Mouse (Mus musculus): ENCODE results near the gene Noto.
A peak's percentile ranks its signal among the peaks of the same experiment; 100 is the strongest.

Gene Noto

GRCm38 (mm10) chr6:85423836-85424379 lies at the start of gene Noto:
Gene Noto, plus strand, starts transcription at chr6:85423886.
- no peak for DNase-seq (ENCODE audit: low read depth, low spot score)

- peak; percentile 26 for DNase-seq (ENCODE audit: low read depth, low spot score)
These were observed 49.5 kb upstream of the Noto start, which contains the start of gene Rab11fip5 for GRCm38 (mm10) chr6:85373951-85374733. Gene Rab11fip5, minus strand, starts transcription at chr6:85374634.

- DNase-seq (ENCODE audit: low read depth, low spot score) = peak; percentile 95
These were observed 49.0 kb upstream of the Noto start for GRCm38 (mm10) chr6:85374734-85375114.

- DNase-seq (ENCODE audit: low read depth, low spot score) = no peak
These were observed 46.5 kb upstream of the Noto start for GRCm38 (mm10) chr6:85377066-85377734.

- no peak for DNase-seq (ENCODE audit: low read depth, low spot score)
These were observed 45.8 kb upstream of the Noto start for GRCm38 (mm10) chr6:85377876-85378275.

- DNase-seq (ENCODE audit: low read depth, low spot score) = no peak
These were observed 45.1 kb upstream of the Noto start for GRCm38 (mm10) chr6:85378629-85379028.

GRCm38 (mm10) chr6:85380201-85380900 lies 43.3 kb upstream of the Noto start:
- DNase-seq (ENCODE audit: low read depth, low spot score) = peak; percentile 86

- DNase-seq (ENCODE audit: low read depth, low spot score) = no peak
These were observed 42.6 kb upstream of the Noto start for GRCm38 (mm10) chr6:85380901-85381647.

GRCm38 (mm10) chr6:85381648-85382020 lies 42.1 kb upstream of the Noto start:
- no peak for DNase-seq (ENCODE audit: low read depth, low spot score)

- no peak for DNase-seq (ENCODE audit: low read depth, low spot score)
These were observed 40.9 kb upstream of the Noto start for GRCm38 (mm10) chr6:85382791-85383190.

GRCm38 (mm10) chr6:85388608-85389007 lies 35.1 kb upstream of the Noto start:
- DNase-seq (ENCODE audit: low read depth, low spot score) = no peak

GRCm38 (mm10) chr6:85391803-85392202 lies 31.9 kb upstream of the Noto start:
- peak; percentile 67 for DNase-seq (ENCODE audit: low read depth, low spot score)

GRCm38 (mm10) chr6:85395360-85395759 lies 28.3 kb upstream of the Noto start:
- DNase-seq (ENCODE audit: low read depth, low spot score) = no peak

GRCm38 (mm10) chr6:85397165-85397564 lies 26.5 kb upstream of the Noto start:
- no peak for DNase-seq (ENCODE audit: low read depth, low spot score)

GRCm38 (mm10) chr6:85399715-85400114 lies 24.0 kb upstream of the Noto start:
- no peak for DNase-seq (ENCODE audit: low read depth, low spot score)

- no peak for DNase-seq (ENCODE audit: low read depth, low spot score)
These were observed 21.1 kb upstream of the Noto start for GRCm38 (mm10) chr6:85402613-85403012.

- DNase-seq (ENCODE audit: low read depth, low spot score) = no peak
These were observed 20.6 kb upstream of the Noto start for GRCm38 (mm10) chr6:85403039-85403438.

- DNase-seq (ENCODE audit: low read depth, low spot score) = no peak
These were observed 14.7 kb upstream of the Noto start for GRCm38 (mm10) chr6:85409003-85409402.

GRCm38 (mm10) chr6:85410771-85411273 lies 12.9 kb upstream of the Noto start:
- peak; percentile 82 for DNase-seq (ENCODE audit: low read depth, low spot score)

- no peak for DNase-seq (ENCODE audit: low read depth, low spot score)
These were observed 7.9 kb upstream of the Noto start for GRCm38 (mm10) chr6:85415829-85416228.

- DNase-seq (ENCODE audit: low read depth, low spot score) = no peak
These were observed 4.5 kb upstream of the Noto start for GRCm38 (mm10) chr6:85419150-85419549.
